Mouse (Mus musculus) lung, embryonic 15.5 days (tissue): ENCODE data around the gene Grip1. TPM values are rescaled to one million over a fixed set of nuclear protein-coding genes. Genes with fewer than 3 reads are reported as not detected.

Experiments used
- ATAC-seq: fragments of 200-750 bp; cut with Nextera tagmentation; 2 replicates; pipeline ENCODE4 v1.8.0; 2017; ENCODE audit warnings: moderate number of reproducible peaks, borderline replicate concordance; ENCODE audit not compliant: low FRiP score, low TSS enrichment; ENCODE audit errors: extremely low read depth
- H3K27ac ChIP-seq: fragments of 300-500 bp; sonication (generic); 2 replicates; pipeline ENCODE4 v1.5.1; 2015; ENCODE audit warnings: moderate library complexity, mild to moderate bottlenecking, inconsistent platforms
- H3K27me3 ChIP-seq: fragments of 300-500 bp; sonication (generic); 2 replicates; pipeline ENCODE4 v1.6.1; 2015; ENCODE audit warnings: inconsistent platforms
- H3K36me3 ChIP-seq: fragments of 300-500 bp; sonication (generic); 2 replicates; pipeline ENCODE4 v1.6.1; 2015; ENCODE audit warnings: inconsistent platforms
- H3K4me1 ChIP-seq: fragments of 300-500 bp; sonication (generic); 2 replicates; pipeline ENCODE4 v1.6.1; 2015; ENCODE audit warnings: inconsistent platforms
- H3K4me2 ChIP-seq: fragments of 300-500 bp; sonication (generic); 2 replicates; pipeline ENCODE4 v1.6.1; 2015; ENCODE audit warnings: inconsistent platforms, mild to moderate bottlenecking, moderate library complexity
- H3K4me3 ChIP-seq: fragments of 300-500 bp; sonication (generic); 2 replicates; pipeline ENCODE4 v1.5.1; 2015; ENCODE audit warnings: mild to moderate bottlenecking, inconsistent platforms
- H3K9ac ChIP-seq: fragments of 300-500 bp; sonication (generic); 2 replicates; pipeline ENCODE4 v1.6.1; 2015; ENCODE audit warnings: inconsistent platforms
- H3K9me3 ChIP-seq: fragments of 300-500 bp; sonication (generic); 2 replicates; pipeline ENCODE4 v1.6.1; 2016; ENCODE audit warnings: inconsistent platforms
- WGBS: fragments of 180-500 bp; shearing (Covaris S2); methylation state at CpG from one replicate; pipeline ENCODE4 v1.1.7; 2015; 5-methylcytosine and 5-hydroxymethylcytosine counted together
- polyA plus RNA-seq: library from polyadenylated mRNA; unstranded; fragments of >200 nt; fragmentation: Nextera tagmentation; extraction: Ambion mirVana; gene quantifications from 2 replicates; pipeline ENCODE4 v1.2.1, GENCODE M21; 2015

Grip1 gene
- polyA plus RNA-seq, 1 experiment from 2014 or later, result 1.7 TPM

- no peaks in the 10 kb centered on the region for H3K36me3 ChIP-seq
- H3K4me3 ChIP-seq, result no peak overlapping the region
- H3K9ac ChIP-seq, result no peak overlapping the region
- H3K4me1 ChIP-seq, result no peaks in the 10 kb centered on the region
- no peak for ATAC-seq
- no peak overlapping the region for H3K4me2 ChIP-seq
- 53% methylated on average over 3 of the region's 3 CpGs for WGBS
- H3K27me3 ChIP-seq, result no peaks in the 10 kb centered on the region
- H3K27ac ChIP-seq, result no peak overlapping the region
- H3K9me3 ChIP-seq, result no peaks in the 10 kb centered on the region
Measured at GRCm38 (mm10) chr10:119525730-119526129, 72.1 kb downstream of the Grip1 start.

DNA sequence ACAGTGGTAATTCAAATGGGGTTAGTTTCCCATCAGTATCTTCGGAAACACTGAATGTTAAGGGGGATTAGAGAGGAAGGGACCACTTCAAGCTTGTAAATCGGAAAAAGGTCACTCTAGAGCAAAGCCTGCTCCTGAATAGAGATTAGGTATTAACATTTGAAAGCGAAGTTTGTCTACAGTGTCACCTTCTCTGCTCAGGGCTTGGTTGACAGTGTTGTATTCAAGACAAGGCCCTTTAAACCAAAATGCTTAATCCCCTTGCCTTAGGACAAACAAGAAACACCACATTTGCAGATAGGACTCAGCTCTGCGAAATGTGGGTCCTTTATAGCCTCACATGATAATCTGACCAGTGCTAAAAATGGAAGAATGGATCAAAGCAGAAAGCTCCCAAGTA is 81.2 kb downstream of the Grip1 start:
- Histone ChIP-seq H3K9me3 (no peaks in the 10 kb centered on the region), H3K27me3 (no peaks in the 10 kb centered on the region), H3K9ac (no peak overlapping the region), H3K4me1 (no peaks in the 10 kb centered on the region), H3K36me3 (no peaks in the 10 kb centered on the region), H3K4me3 (no peak overlapping the region), H3K4me2 (no peak overlapping the region), H3K27ac (no peak overlapping the region)
- ATAC-seq, result no peak
- 62% methylated on average over 4 of the region's 4 CpGs for WGBS

DNA sequence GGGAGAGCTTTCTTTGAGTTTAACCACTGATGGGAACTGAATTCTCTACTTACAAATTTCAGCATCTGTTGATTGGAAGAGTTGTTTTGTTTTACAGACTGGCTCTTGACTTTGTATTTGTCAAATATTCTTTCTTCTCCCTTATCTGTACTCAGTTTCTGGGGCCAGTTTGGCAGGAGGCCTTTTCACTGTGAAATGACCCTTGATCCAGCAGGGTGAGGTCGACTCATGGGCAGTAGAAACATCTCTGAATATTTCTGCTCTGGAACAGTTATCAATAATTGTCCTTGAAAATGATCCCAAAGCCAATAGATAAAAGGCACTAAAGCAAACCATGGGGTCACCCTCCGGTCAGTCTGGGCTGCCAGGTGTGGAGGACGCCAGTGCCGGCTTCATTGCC is 88.0 kb downstream of the Grip1 start:
- Histone ChIP-seq H3K27me3 (no peaks in the 10 kb centered on the region), H3K4me1 (no peaks in the 10 kb centered on the region), H3K9me3 (no peaks in the 10 kb centered on the region), H3K36me3 (no peaks in the 10 kb centered on the region), H3K9ac (no peak overlapping the region), H3K27ac (no peak overlapping the region), H3K4me3 (no peak overlapping the region), H3K4me2 (no peak overlapping the region)
- 64% methylated on average over 4 of the region's 4 CpGs for WGBS
- ATAC-seq, result no peak

- H3K27ac ChIP-seq, result no peak overlapping the region
- H3K9me3 ChIP-seq, result no peaks in the 10 kb centered on the region
- no peak for ATAC-seq
- no peak overlapping the region for H3K4me2 ChIP-seq
- H3K4me3 ChIP-seq, result no peak overlapping the region
- 33% methylated on average over 7 of the region's 7 CpGs for WGBS
- no peak overlapping the region for H3K9ac ChIP-seq
- no peaks in the 10 kb centered on the region for H3K4me1 ChIP-seq
- H3K27me3 ChIP-seq, result no peaks in the 10 kb centered on the region
- H3K36me3 ChIP-seq, result no peaks in the 10 kb centered on the region
Measured at GRCm38 (mm10) chr10:119543771-119544170, 90.1 kb downstream of the Grip1 start.

GRCm38 (mm10) chr10:119544743-119545142 is 91.1 kb downstream of the Grip1 start:
- no peaks in the 10 kb centered on the region for H3K27me3 ChIP-seq
- H3K4me1 ChIP-seq, result no peaks in the 10 kb centered on the region
- no peak overlapping the region for H3K27ac ChIP-seq
- no peaks in the 10 kb centered on the region for H3K9me3 ChIP-seq
- no peak overlapping the region for H3K9ac ChIP-seq
- no peak for ATAC-seq
- H3K36me3 ChIP-seq, result no peaks in the 10 kb centered on the region
- WGBS, result 42% methylated on average over 9 of the region's 9 CpGs
- H3K4me2 ChIP-seq, result no peak overlapping the region
- no peak overlapping the region for H3K4me3 ChIP-seq

- H3K9me3 ChIP-seq, result no peaks in the 10 kb centered on the region
- 69% methylated on average over 5 of the region's 5 CpGs for WGBS
- H3K27me3 ChIP-seq, result no peaks in the 10 kb centered on the region
- no peaks in the 10 kb centered on the region for H3K4me1 ChIP-seq
- no peak overlapping the region for H3K4me2 ChIP-seq
- no peaks in the 10 kb centered on the region for H3K36me3 ChIP-seq
- H3K9ac ChIP-seq, result no peak overlapping the region
- ATAC-seq, result no peak
- no peak overlapping the region for H3K4me3 ChIP-seq
- no peak overlapping the region for H3K27ac ChIP-seq
Measured at GRCm38 (mm10) chr10:119547875-119548274, 94.2 kb downstream of the Grip1 start.

- 58% methylated on average over 10 of the region's 10 CpGs for WGBS
- no peak overlapping the region for H3K27ac ChIP-seq
- no peak overlapping the region for H3K4me3 ChIP-seq
- no peaks in the 10 kb centered on the region for H3K4me1 ChIP-seq
- H3K4me2 ChIP-seq, result no peak overlapping the region
- no peak overlapping the region for H3K9ac ChIP-seq
- no peak for ATAC-seq
- H3K9me3 ChIP-seq, result no peaks in the 10 kb centered on the region
- H3K36me3 ChIP-seq, result no peaks in the 10 kb centered on the region
- no peaks in the 10 kb centered on the region for H3K27me3 ChIP-seq
Measured at GRCm38 (mm10) chr10:119548774-119549173, 95.1 kb downstream of the Grip1 start.

DNA sequence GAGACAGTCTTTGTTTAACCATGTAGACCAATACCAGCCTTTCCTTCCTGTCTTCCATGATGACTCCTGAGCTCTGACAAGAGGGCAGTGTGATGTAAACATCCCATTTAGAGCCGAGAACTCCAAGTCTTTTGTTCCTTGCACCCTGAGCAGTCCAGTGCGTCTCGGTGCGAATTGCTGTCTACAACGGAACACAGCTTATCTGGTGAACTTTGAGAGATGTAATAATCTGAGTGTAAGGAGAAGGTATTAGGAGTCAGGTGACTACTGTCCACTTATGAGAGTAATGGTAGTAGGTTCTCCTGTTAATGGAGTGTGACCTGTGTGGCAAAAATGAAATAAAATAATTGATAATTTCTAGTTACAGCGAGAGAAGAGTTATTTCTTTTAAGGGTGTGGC is 97.0 kb downstream of the Grip1 start:
- ATAC-seq, result no peak
- Histone ChIP-seq H3K4me2 (no peak overlapping the region), H3K9ac (no peak overlapping the region), H3K27me3 (no peaks in the 10 kb centered on the region), H3K36me3 (no peaks in the 10 kb centered on the region), H3K4me3 (no peak overlapping the region), H3K9me3 (no peaks in the 10 kb centered on the region), H3K4me1 (no peaks in the 10 kb centered on the region), H3K27ac (no peak overlapping the region)
- WGBS, result 64% methylated on average over 6 of the region's 6 CpGs

DNA sequence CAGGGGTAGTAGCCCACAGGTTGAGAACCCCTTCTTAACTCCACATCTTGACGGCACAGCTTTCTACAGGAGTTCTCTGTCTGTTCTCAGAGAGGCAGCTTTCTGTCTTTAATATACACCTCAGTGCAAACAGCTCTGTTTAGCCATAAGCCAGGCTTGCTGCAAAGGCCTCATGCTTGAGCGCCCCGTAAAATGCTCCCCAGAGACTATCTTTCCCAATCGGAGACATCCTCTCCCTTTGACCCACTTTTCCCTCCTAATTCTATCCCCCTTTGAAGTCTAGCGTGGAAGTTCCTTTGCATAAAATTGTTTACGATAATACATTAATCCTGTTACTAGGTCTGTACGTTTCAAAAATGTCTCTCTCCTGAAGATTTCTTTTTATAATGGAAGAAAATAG is 102.7 kb downstream of the Grip1 start:
- Histone ChIP-seq H3K4me2 (no peak overlapping the region), H3K27ac (no peak overlapping the region), H3K27me3 (no peaks in the 10 kb centered on the region), H3K9me3 (no peaks in the 10 kb centered on the region), H3K4me1 (no peaks in the 10 kb centered on the region), H3K4me3 (no peak overlapping the region), H3K36me3 (no peaks in the 10 kb centered on the region), H3K9ac (no peak overlapping the region)
- ATAC-seq, result no peak
- 56% methylated on average over 7 of the region's 7 CpGs for WGBS

DNA sequence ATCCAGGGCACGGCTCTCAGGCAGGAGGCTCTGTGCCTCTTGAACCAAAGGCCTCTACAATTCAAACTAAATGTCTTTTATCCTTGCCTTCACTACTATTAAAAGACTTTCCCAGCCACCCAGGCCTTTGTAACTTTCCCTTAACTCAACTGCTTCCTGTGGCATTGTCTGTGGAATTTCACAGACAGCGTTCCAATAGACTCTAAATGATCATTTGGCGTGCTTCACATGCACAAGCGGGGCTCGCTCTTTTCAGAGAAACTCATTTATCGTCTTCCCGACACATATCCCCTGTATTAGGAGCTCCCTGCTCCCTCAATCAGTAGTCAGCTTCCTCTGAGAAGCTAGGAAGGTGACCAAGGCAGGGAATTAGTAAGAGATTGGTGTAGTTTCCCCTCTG is 104.8 kb downstream of the Grip1 start:
- Histone ChIP-seq H3K4me3 (no peak overlapping the region), H3K4me1 (no peaks in the 10 kb centered on the region), H3K27ac (no peak overlapping the region), H3K9me3 (no peaks in the 10 kb centered on the region), H3K9ac (no peak overlapping the region), H3K36me3 (no peaks in the 10 kb centered on the region), H3K27me3 (no peaks in the 10 kb centered on the region), H3K4me2 (no peak overlapping the region)
- WGBS, result 86% methylated on average over 7 of the region's 7 CpGs
- no peak for ATAC-seq

DNA sequence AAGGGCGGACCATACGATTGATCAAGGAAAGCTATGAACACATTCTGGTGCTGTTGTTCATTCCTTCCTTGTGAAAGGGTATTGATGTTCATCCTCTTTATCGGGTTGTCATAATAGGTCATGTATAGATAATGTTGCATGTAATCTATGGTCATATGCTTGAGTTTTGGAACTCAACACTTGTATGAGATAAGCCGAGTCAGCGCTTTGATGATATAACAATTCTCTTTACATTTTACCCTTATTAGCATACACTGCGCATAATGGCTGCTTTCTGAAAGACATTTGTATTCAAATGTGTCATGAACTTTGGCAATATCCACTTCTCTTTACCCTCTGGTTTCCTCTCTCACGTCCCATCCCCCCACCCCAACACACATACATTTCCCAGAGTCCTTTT is 111.2 kb downstream of the Grip1 start:
- Histone ChIP-seq H3K4me3 (no peak overlapping the region), H3K9me3 (no peaks in the 10 kb centered on the region), H3K27ac (no peak overlapping the region), H3K36me3 (no peaks in the 10 kb centered on the region), H3K4me1 (no peaks in the 10 kb centered on the region), H3K27me3 (no peaks in the 10 kb centered on the region), H3K9ac (no peak overlapping the region), H3K4me2 (no peak overlapping the region)
- no peak for ATAC-seq
- WGBS, result 94% methylated on average over 7 of the region's 7 CpGs

GRCm38 (mm10) chr10:119573134-119573533 is 119.5 kb downstream of the Grip1 start:
- H3K36me3 ChIP-seq, result no peaks in the 10 kb centered on the region
- no peaks in the 10 kb centered on the region for H3K27me3 ChIP-seq
- no peak for ATAC-seq
- no peak overlapping the region for H3K4me2 ChIP-seq
- H3K9me3 ChIP-seq, result no peaks in the 10 kb centered on the region
- peaks cover 3% of the 10 kb centered on the region; the same call in 1 of the 2 replicates for H3K4me1 ChIP-seq
- 58% methylated on average over 9 of the region's 9 CpGs for WGBS
- H3K9ac ChIP-seq, result no peak overlapping the region
- no peak overlapping the region for H3K27ac ChIP-seq
- no peak overlapping the region for H3K4me3 ChIP-seq

GRCm38 (mm10) chr10:119575780-119576179 is 122.2 kb downstream of the Grip1 start:
- WGBS, result 78% methylated on average over 1 of the region's 1 CpGs
- no peaks in the 10 kb centered on the region for H3K9me3 ChIP-seq
- no peak overlapping the region for H3K4me2 ChIP-seq
- no peak for ATAC-seq
- no peak overlapping the region for H3K4me3 ChIP-seq
- H3K27ac ChIP-seq, result no peak overlapping the region
- peaks cover 3% of the 10 kb centered on the region; the same call in 1 of the 2 replicates for H3K4me1 ChIP-seq
- no peak overlapping the region for H3K9ac ChIP-seq
- H3K36me3 ChIP-seq, result no peaks in the 10 kb centered on the region
- H3K27me3 ChIP-seq, result no peaks in the 10 kb centered on the region
